Mouse (Mus musculus) midbrain, embryonic 10.5 days (tissue): Measurements from ENCODE around the gene Prss43. TPM values are rescaled to one million over a fixed set of nuclear protein-coding genes. Genes with fewer than 3 reads are reported as not detected.

Source experiments
- DNase-seq: peaks from one replicate; pipeline ENCODE4 v3.0.0-alpha.2; 2017; ENCODE audit warnings: low spot score
- H3K27ac ChIP-seq: fragments of 300-500 bp; sonication (generic); replicated peaks from 2 replicates; pipeline ENCODE4 v1.5.1; 2016; ENCODE audit warnings: mild to moderate bottlenecking
- H3K27me3 ChIP-seq: fragments of 300-500 bp; sonication (generic); 2 replicates; pipeline ENCODE4 v1.6.1; 2016; ENCODE audit warnings: low read depth, mild to moderate bottlenecking; ENCODE audit not compliant: poor library complexity, severe bottlenecking
- H3K36me3 ChIP-seq: fragments of 300-500 bp; sonication (generic); 2 replicates; pipeline ENCODE4 v1.6.1; 2016; ENCODE audit warnings: mild to moderate bottlenecking, moderate library complexity
- H3K4me1 ChIP-seq: fragments of 300-500 bp; sonication (generic); 2 replicates; pipeline ENCODE4 v1.6.1; 2016
- H3K4me3 ChIP-seq: fragments of 300-500 bp; sonication (generic); 2 replicates; pipeline ENCODE4 v1.5.1; 2016; ENCODE audit warnings: mild to moderate bottlenecking, moderate library complexity
- H3K9me3 ChIP-seq: fragments of 300-500 bp; sonication (generic); replicated peaks from 2 replicates; pipeline ENCODE4 v1.6.1; 2016; ENCODE audit warnings: mild to moderate bottlenecking
- WGBS: fragments of 180-500 bp; shearing (Covaris S2); methylation state at CpG from one replicate; pipeline ENCODE4 v1.1.7; 2016; 5-methylcytosine and 5-hydroxymethylcytosine counted together
- polyA plus RNA-seq: library from polyadenylated mRNA; unstranded; fragments of >200 nt; fragmentation: Nextera tagmentation; extraction: Ambion mirVana; gene quantifications from 2 replicates; pipeline ENCODE4 v1.2.1, GENCODE M21; 2016

The Prss43 gene
- polyA plus RNA-seq, 1 experiment from 2014 or later, result not detected

DNA sequence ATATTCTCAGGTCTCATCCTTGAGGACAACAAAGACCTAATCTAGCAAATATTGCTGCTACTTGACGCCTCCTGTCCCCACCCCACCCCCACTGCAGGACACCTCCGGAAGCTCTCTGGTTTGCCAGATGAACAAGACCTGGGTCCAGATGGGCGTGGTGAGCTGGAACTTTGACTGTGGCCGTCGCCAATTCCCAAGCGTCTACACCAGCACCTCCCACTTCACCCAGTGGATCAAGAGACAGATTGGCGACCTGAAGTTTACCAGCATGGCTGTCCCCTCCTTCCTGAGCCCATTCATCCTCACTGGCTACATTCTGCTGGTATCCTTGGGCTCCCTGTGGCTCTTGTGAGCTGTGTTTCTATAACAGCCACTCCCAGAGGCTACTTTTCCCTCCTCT, 29.4 kb downstream of the Prss43 start:
- WGBS, result 80% methylated on average over 7 of the region's 7 CpGs
- Histone ChIP-seq H3K4me1 (peaks cover 11% of the 10 kb centered on the region), H3K27ac (no peak overlapping the region), H3K9me3 (no peaks in the 10 kb centered on the region), H3K36me3 (no peaks in the 10 kb centered on the region), H3K4me3 (no peak overlapping the region), H3K27me3 (peaks cover 39% of the 10 kb centered on the region)
- no peak for DNase-seq

DNA sequence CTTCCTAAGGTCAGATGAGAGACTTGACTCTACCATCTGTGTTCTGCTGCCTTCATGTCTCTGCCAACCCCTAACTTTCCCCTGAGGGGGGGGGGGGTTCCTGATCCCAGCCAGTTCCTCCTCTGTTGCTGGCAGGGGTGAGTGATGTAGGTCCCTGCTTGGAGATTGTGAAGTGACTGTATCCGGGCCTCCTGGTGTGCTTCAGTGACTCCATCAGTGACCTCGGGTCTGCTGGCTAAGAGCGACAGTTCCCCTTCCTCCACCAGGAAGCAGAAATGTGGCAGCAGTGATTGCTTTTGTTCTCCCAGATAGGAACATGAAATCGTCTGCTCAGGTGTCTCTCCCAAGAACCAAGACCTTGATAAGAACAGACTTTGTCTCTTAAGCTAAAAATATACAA, 30.4 kb downstream of the Prss43 start:
- Histone ChIP-seq H3K36me3 (no peaks in the 10 kb centered on the region), H3K9me3 (no peaks in the 10 kb centered on the region), H3K4me3 (no peak overlapping the region), H3K27ac (no peak overlapping the region), H3K27me3 (peaks cover 39% of the 10 kb centered on the region), H3K4me1 (peaks cover 11% of the 10 kb centered on the region)
- 68% methylated on average over 4 of the region's 4 CpGs for WGBS
- DNase-seq, result no peak

DNA sequence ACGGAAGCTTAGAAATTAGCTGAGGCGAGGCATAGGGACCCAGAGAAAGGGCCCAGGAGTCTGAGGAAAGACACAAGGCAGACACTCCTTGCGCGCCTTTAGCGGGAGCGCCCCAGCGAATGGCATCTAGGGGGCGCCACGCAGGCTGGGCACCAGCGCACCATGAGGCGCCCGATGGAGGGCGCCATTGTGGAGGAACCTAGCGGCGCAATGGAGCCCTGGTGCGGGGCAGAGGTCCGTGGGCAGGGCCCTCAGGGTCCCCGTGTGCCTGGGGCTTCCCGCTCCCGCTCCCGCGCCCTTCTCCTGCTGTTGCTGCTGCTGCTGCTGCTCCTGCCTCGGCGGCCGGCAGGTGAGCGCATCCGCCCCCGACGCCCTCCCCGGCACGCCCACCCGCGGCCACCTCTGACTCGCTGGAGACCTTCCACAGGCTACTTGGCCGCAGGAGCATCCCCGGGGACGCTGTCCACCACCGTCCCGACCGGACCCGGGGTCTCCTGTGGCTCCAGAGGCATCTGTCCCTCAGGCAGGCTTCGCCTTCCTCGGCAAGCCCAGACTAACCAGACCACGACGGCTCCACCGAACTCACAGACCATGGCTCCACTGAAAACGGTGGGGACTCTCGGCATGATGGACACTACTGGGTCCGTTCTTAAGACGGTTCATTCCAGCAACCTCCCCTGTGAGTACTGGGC, 31.4 kb downstream of the Prss43 start, which contains the start of gene Prss50:
Gene Prss50 (plus strand): TSS at position 187 of the 692 bp plus-strand sequence.
- H3K4me3 ChIP-seq, result peak within 1 kb of the TSS; percentile 54
- peak within 1 kb of the TSS; percentile 72 for H3K27ac ChIP-seq
- 7% methylated on average over 50 of the region's 50 CpGs for WGBS
- no peaks in the 10 kb centered on the region for H3K9me3 ChIP-seq
- H3K4me1 ChIP-seq, result peaks cover 11% of the 10 kb centered on the region
- no peaks in the 10 kb centered on the region for H3K36me3 ChIP-seq
- DNase-seq, result peak; percentile 47
- H3K27me3 ChIP-seq, result peaks cover 39% of the 10 kb centered on the region

DNA sequence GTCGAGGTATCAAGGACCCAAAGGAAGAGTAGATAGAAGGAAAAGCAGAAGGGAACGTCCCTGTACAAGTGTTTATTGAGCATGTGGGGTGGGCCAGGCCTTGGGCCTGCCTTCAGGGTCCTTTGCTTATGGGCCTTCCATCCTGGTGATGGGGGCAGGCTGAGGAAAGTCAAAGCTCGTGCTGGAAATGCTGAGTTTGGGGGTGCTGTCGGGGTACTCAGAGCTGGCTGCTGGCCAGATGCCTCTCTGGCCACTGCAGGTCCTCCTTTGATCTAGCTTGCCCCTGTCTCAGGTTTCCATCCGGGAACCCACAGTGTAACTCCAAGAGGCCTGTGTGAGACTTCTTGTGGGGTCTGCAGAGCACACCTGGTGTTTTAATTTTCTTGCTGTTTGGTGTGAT, 32.0 kb downstream of the Prss43 start:
- no peaks in the 10 kb centered on the region for H3K36me3 ChIP-seq
- no peaks in the 10 kb centered on the region for H3K9me3 ChIP-seq
- H3K4me1 ChIP-seq, result peaks cover 11% of the 10 kb centered on the region
- DNase-seq, result no peak
- WGBS, result 57% methylated on average over 5 of the region's 5 CpGs
- no peak overlapping the region; the same call in 1 of the 2 replicates for H3K27ac ChIP-seq
- peaks cover 39% of the 10 kb centered on the region for H3K27me3 ChIP-seq
- H3K4me3 ChIP-seq, result no peak overlapping the region

DNA sequence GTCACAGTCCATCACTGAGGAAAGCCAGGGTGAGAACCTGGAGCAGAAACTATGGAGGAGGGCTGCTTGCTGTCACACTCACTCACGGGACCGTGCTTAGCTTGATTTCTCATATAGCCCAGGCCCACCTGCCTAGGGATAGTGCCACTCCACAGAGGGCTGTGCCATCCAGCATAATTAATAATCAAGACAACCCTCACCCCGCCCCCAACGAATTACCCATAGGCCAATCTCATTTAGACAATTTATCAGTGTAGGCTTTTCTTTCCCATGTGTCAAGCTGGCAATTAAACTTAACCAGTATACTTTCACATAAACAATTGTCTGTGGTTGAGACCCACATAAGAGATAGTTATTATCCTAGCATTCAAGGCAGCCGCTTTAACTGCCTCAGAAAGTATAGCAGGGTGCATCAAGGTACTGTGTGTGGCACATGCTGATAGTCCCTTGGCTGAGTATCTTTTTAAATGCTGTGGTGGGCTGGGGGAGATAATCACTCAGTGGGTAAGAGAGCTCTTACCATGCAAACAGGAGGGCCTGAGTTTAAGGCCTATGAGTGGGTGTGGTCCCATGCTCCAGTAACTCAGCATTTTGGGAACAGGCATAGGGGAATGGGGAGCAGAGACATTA, 32.6 kb downstream of the Prss43 start:
- Histone ChIP-seq H3K4me1 (peaks cover 11% of the 10 kb centered on the region), H3K27ac (no peak overlapping the region), H3K36me3 (no peaks in the 10 kb centered on the region), H3K9me3 (no peaks in the 10 kb centered on the region), H3K27me3 (peaks cover 39% of the 10 kb centered on the region), H3K4me3 (no peak overlapping the region)
- WGBS, result 87% methylated on average over 5 of the region's 5 CpGs
- DNase-seq, result no peak

DNA sequence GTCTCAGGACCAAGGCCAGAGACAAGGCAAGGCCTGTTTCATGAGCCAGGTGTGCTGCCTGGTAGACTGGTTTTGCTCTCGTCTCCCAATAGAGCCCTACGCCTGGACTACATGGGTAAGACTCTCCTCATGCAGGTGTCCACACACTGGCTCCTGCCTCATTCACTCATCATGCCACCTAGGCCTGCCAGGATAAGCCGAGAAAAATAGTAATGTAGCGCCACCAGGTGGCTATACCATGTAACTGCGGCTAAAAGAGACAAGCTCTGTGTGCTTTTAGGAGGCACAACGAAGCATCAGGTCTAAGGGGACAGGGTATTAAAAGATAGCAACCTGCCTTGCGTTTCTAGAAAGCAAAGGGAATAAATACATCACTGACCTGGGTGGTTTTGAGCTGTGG, 44.5 kb downstream of the Prss43 start:
- Histone ChIP-seq H3K4me1 (peaks cover 28% of the 10 kb centered on the region), H3K27me3 (peaks cover 53% of the 10 kb centered on the region), H3K27ac (no peak overlapping the region), H3K9me3 (no peaks in the 10 kb centered on the region), H3K4me3 (no peak overlapping the region), H3K36me3 (no peaks in the 10 kb centered on the region)
- peak; percentile 58 for DNase-seq
- WGBS, result 25% methylated on average over 7 of the region's 7 CpGs

DNA sequence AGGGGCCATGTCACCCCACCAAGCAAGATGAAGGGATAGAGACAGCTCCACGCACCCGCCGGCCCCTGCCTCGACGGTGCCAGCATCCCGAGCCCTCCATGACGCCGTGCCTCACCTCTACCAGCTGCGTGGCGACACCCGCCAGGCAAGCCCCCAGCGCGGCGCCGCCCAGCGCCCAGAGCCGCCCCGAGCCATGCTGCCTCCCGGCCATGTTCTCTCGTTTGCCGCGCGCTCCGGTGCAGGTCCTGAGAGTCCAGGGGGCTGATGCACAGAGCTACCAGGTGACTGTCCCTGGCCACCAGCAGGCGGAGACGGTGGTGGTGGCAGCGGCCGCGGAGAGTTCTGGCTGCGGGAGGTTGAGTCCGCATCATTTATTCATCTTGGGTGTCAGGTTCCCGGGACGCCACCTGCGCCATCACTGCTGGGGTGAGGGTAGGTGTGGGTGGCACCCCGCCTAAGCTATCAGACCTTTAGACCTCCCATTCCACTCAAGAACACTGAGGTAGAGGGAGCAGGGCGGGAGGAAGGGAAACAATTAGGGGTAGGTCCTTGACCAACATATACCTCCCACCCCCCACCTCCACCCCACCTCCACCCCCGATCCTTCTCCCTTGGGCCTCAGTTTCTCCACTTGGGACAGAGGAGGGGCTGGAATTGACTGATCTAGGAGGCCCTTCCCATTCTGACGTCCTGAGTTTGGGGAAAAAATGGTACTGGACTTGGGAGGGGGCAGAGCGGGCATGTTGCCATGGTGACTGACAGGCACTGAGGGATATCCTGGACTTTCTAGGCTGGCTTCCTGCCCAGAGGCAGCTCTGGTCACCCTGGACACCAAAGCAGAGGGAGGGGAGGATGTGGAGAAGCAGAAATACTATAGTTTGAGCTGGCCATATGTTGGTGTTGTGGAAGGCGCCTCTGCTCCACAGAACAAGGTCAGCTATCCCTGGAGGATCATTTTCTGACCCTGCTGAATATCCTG, 47.5 kb downstream of the Prss43 start:
- Histone ChIP-seq H3K27me3 (peaks cover 77% of the 10 kb centered on the region), H3K27ac (peak overlapping the region; percentile 52), H3K36me3 (no peaks in the 10 kb centered on the region), H3K4me3 (peak overlapping the region; percentile 48), H3K9me3 (no peaks in the 10 kb centered on the region), H3K4me1 (peaks cover 28% of the 10 kb centered on the region)
- 7% methylated on average over 40 of the region's 40 CpGs for WGBS
- DNase-seq, result peak; percentile 35

DNA sequence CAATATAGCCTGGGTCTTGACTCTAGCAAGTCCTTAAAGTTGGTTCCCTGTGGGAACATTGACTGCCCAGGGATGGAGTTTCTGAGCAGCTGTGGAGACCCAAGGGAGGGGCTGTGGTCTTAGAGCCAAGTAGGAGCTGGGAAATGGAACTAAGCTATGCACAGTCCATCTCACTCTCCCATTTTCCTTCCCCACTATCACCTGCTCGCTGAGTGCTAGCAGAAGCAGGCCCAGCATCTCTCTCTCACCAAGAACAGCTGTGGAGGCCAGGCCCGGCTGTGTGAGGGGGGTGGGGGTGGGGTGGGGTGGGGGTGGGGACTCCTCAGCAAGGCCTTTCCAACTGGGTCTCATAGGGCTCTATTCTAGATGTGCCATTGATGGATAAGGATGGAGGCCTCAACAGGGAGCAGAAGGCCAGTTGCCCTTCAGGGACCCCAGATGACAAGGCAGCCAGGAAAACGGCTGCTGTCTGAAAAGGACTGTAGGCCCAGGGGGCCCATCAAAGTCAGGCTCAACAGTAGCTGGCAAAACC, 48.2 kb downstream of the Prss43 start:
- 0 out of 2 replicates have a peak overlapping the region, but pooled peaks have one; percentile 48 for H3K4me3 ChIP-seq
- WGBS, result 17% methylated on average over 3 of the region's 3 CpGs
- H3K27me3 ChIP-seq, result peaks cover 85% of the 10 kb centered on the region
- DNase-seq, result no peak
- H3K27ac ChIP-seq, result peak overlapping the region; percentile 52
- peaks cover 31% of the 10 kb centered on the region for H3K4me1 ChIP-seq
- H3K9me3 ChIP-seq, result no peaks in the 10 kb centered on the region
- no peaks in the 10 kb centered on the region for H3K36me3 ChIP-seq

DNA sequence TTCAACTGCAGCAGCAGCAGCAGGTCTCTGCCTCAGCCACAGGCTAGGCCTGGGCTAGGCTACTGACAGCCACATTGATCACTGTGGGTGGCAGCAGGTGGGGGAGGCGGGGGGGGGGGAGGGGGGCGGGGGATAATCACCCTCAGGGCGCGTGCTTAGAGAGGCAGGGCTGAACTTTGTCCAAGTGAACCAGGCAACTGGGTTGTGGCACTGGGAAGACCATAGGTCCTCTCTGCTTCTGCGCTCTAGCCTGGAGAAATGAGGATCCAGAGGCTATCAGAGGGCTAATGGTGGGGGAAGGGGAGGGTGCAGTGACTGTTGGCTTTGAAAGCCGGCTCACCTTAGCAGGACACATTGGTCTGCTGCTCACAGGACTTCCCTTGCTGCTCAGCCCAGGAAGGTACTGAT, 48.8 kb downstream of the Prss43 start:
- Histone ChIP-seq H3K4me3 (peak overlapping the region; percentile 2; the same call in 1 of the 2 replicates), H3K27ac (peak overlapping the region; percentile 52), H3K4me1 (peaks cover 37% of the 10 kb centered on the region), H3K9me3 (no peaks in the 10 kb centered on the region), H3K27me3 (peaks cover 87% of the 10 kb centered on the region), H3K36me3 (no peaks in the 10 kb centered on the region)
- WGBS, result 21% methylated on average over 4 of the region's 6 CpGs
- DNase-seq, result peak; percentile 50

DNA sequence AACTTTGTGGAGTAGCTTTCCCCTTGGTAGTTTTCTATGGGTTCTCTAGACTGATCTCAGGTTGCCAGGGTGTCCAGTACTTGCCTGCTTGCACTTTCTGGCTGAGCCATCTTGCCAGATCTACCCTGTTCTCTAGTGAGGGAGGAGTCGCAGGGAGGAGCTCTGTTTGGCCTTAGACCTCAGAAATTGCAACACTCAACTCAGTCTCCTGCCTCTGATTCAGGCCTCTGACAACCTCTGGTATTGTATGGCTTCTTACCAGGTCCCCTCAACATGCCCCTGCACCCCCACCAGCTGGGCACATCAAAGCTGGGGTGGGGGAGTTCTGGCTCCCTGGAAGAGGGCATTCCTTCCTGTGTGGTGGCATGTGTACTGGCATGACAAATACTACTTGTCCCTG, 50.9 kb downstream of the Prss43 start:
- 100% methylated on average over 1 of the region's 1 CpGs for WGBS
- Histone ChIP-seq H3K9me3 (no peaks in the 10 kb centered on the region), H3K27me3 (peaks cover 94% of the 10 kb centered on the region), H3K4me1 (peaks cover 42% of the 10 kb centered on the region), H3K4me3 (no peak overlapping the region), H3K27ac (no peak overlapping the region), H3K36me3 (no peaks in the 10 kb centered on the region)
- no peak for DNase-seq

DNA sequence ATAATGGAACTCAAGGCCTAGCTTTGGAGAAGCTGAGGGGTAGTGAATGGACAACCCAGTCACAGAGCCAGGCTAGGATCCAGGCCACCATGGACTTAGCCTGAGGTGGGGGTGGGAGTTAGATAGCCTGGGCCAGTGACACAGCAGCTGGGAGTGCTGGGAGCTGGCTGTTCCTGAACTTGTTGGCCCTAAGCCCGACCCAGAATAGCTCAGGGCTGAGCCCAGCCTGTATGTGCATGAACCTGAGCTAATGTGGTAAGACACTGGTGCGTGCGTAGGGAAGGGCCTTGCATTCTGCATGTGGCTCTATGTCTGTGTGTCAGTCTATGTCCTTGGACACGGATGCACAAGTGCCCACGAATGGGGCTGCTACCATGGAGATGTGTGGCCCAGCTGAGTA, 51.4 kb downstream of the Prss43 start:
- no peak overlapping the region for H3K27ac ChIP-seq
- peaks cover 39% of the 10 kb centered on the region for H3K4me1 ChIP-seq
- H3K4me3 ChIP-seq, result no peak overlapping the region
- WGBS, result 90% methylated on average over 5 of the region's 5 CpGs
- no peaks in the 10 kb centered on the region for H3K9me3 ChIP-seq
- no peak for DNase-seq
- H3K27me3 ChIP-seq, result peaks cover 92% of the 10 kb centered on the region
- H3K36me3 ChIP-seq, result no peaks in the 10 kb centered on the region

DNA sequence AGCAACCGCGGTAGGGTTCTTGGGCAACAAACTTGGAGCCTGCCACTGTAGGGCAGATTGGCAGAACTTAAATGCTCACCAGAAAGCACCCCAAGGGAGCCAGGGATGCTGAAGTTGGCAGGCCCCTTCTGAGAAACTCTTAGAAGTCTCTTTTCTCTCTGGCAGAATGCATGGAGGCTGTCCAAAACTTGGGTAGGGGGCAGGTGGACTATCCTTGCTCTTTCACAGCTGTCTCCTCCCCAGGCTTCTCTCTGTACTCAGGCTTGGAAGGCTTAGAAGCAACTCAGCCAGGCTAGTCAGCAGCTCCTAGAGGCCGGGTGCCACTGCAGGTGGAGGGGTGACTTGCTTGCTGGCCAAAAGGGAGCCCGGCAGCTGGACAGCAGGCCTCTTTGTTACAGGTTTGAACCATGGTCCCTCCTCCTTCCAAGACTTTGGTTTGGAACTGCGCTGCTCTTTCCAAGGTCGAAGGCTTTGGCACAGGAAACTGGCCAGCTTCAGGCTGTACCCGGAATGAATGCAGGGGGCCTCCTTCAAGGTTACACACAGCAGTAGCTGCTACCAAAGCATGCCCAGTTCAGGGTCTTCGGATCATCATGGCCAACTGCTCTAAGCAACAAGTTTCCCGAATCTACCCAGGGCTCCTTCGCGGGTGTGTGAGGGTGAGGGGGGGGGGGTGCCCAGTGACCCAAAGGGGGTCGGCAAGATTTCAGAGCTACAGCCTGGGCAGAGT, 52.9 kb downstream of the Prss43 start, which contains the start of gene Als2cl:
Gene Als2cl (plus strand): TSS at position 680 of the 730 bp plus-strand sequence.
- no peaks in the 10 kb centered on the region for H3K9me3 ChIP-seq
- peak within 1 kb of the TSS; percentile 64 for H3K4me3 ChIP-seq
- H3K36me3 ChIP-seq, result no peaks in the 10 kb centered on the region
- peaks cover 77% of the 10 kb centered on the region for H3K27me3 ChIP-seq
- H3K27ac ChIP-seq, result no peak within 1 kb of the TSS
- WGBS, result 13% methylated on average over 12 of the region's 12 CpGs
- H3K4me1 ChIP-seq, result peaks cover 28% of the 10 kb centered on the region
- no peak for DNase-seq
